Mouse (Mus musculus) CD8-positive naive resting alpha-beta T cell, adult 2 months (primary cell): ENCODE results near the gene Prelp.

ENCODE experiments used
- DNase-seq, 2 experiments: peaks; one replicate each; pipeline ENCODE4 v3.0.0; 2022; ENCODE audit warnings: low read depth in 2 of 2, low spot score in 2 of 2

Prelp gene

DNA sequence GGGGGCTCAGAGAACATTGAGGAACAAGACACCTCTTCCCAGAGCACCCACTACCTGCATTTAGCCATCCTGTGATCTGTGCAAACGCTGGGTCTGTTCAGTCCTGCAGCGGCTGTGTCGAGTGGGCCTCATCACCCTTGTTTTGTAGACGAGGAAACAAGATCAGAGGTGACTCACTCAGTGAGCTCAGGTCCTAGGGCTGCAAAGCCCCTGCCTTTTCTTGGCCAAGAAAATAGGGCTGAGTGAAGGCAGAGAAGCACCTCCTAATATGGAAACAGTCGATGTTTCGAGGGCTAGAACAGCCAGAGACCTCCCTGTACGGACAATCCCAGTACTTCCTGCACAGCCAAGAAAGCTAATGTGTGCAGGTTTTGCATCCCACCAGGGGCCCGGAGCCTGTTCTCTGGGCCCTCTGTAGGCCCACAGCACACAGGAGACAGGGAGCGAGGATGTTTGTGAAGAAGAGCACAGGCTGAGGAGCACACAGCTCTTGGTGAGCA, 22.1 kb downstream of the Prelp start:
- no peak for DNase-seq

DNA sequence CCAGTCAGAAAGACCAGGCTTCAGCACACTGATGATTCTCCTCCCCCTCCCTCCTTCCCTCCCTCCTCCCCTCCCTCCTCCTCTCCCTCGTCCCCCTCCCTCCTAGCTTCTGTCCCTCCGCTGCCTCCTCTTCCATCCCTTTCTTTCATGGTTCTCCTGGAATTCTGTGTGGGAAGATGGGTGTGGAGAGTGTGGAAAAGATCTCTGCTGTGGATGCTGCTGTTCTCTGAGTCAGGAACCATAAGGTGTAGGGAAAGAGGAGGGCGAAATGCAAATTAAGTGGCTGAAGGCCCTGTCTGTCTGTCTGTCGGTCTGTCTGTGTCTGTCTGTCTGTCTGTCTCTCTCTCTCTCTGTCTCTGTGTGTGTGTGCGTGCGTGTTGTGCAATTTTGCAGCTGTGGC, 23.9 kb downstream of the Prelp start:
- DNase-seq: no peak

DNA sequence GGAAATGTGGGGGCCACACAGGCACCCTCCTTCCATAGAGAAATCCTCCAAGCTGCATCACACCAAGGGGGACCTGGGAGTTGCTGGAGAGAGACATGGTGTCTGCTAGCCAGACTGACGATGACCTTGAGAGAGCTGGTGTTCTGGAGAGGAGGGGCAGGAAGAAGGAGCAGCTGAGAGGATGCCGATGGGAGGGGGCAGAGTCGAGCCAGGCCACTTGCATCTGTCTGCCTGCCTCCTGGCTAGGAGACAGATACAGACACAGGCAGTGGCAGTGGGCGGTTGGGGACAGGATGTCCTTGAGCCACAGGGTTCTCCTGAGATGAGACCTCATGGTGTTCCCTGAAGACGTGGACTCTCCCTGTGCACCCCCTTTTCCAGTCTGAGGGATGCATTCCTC, 29.7 kb downstream of the Prelp start:
- DNase-seq: no peak

- no peak for DNase-seq
These were observed 31.1 kb downstream of the Prelp start for GRCm38 (mm10) chr1:133889949-133890598.

DNA sequence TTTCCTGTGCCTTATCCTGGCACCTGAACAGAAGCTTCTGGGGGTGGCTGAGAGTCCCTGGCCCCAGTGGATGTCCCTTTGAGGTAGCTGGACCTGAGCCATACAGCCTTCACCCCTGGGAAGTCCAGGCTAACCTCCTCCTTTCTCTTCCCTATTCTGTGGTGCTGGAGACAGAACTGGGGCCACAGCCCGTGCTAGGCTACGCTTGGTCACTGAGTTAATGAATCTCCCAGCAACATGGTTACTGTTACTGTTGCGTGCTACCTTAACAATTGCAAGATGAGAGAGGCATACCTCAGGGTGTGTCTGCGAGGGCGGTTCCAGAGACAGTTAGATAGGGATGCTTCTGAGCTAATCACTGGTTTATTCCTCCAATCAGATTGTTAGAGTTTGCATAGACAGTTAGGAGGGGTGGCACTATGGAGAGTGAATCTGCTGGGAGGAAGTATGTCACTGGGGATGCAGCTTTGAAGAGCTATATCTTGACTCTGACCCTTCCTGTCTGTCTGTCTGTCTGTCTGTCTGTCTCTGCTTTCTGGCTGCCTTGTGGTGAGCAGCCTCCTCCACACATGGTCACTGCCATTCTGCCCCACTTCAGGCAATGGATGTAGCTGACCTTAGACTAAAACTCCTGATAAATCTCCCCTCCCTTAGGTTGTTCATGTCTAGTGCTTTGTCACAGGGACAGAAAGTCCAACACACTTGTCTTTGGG, 33.5 kb downstream of the Prelp start:
- DNase-seq: no peak

- no peak for DNase-seq
These were observed 34.2 kb downstream of the Prelp start for GRCm38 (mm10) chr1:133887044-133887443.

DNA sequence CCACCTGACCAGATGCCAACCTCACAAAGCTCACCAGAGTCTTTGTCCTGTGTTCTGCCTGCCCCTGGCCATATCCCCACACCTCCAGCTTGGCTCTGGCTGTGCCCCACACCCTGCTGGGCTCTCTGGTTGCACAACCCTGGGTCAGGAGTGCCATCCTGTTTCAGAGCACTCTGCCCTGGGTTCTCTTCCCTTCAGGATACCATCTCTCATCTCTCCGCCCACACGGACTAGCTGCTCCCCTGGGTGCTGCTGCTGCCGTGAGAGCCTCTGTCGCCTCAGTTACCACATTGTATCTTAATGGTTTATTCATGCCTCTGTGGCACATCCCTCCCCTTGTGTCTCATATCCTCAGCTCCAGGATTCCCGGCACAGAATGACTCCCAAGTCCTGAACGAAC, 34.8 kb downstream of the Prelp start:
- DNase-seq: no peak

- DNase-seq: no peak
These were observed 35.4 kb downstream of the Prelp start for GRCm38 (mm10) chr1:133885811-133886210.

DNA sequence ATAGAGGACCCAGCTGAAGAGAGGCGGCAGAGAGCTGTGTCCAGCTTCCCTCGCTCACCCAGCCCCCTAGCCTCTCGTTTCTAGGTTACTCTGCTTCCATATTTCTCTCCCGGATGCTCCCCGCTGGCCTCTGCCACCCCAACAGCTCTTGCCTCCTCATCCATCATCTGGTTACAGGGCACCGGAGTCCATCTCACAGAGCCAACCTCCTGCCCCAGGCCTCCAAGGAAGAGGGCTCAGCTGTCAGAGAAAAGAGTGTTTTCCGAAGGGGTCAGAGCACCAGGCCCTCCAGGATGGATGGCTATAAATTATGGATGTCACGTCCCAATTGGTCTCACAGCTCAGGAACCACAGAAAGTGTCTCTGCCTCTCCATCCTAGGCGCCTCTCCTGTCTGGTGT, 36.5 kb downstream of the Prelp start:
- no peak for DNase-seq

DNA sequence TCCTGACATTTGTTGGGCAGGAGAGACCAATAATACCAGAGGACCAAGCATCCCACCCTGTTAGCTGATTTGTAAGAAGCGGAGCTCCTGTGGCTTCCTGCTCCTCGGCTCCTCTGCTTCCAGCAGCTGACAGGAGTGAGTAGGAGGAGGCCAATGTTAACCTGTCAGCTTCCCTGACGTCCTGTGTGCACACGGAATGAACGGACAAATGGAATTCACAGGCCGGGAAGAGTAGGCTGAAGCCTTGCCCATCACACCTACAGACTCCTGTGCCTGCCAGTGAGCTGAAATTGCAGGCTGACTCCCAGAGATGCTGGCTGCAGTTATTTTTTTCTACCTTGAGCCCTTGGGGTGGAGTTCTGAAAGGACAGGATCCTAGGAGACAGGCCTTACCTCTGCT, 37.1 kb downstream of the Prelp start:
- DNase-seq: no peak

GRCm38 (mm10) chr1:133882283-133883217, 38.7 kb downstream of the Prelp start:
- no peak for DNase-seq

- no peak for DNase-seq
These were observed 39.4 kb downstream of the Prelp start for GRCm38 (mm10) chr1:133881813-133882212.

DNA sequence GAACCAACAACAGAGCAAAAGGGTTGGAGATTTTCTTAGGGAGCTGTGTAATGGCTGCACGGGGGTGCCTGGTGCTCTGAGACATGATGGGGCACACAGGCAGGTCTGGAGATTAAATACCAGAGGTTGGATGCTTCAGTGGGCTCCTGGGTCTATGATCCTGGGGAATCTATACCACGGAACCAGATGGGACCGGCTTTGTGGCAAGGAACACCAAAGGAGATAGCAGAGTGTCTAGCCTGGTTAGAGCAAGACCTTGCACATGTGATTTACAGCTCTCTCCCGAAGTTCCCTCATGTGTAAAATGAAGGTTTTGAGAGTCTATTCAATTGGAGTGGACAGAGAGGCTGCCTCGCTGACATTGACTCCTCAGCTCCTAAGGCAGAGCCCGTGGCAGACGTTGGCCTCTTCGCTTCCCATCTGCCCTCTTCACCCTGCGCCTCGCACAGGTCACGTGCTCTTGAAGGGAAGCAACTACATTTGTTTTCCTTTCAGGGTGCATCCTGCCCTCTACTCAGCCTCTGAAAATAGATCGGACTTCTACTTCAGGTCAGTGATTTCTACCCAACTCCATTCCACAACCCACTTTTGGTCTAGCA, 42.3 kb downstream of the Prelp start:
- DNase-seq: no peak

DNA sequence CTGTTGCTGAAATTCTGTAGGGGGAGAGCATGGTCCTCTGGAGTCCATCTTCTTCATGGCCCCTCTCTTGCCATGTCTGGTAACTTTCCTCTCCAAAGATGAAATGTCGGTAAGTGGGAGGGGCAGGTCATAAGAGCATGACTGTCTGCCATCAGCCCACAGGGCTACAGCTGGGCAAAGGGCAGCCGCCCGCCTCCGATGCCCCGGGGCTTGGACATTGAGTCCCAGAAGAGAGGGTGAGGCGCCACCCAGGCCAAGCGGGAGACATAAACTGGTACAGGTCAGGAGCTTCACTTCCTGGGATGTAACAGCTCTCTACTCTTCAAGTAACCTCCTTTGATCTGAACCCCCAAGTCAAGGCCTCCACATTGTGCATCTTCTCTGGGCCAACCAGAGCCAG, 44.3 kb downstream of the Prelp start:
- no peak for DNase-seq

DNA sequence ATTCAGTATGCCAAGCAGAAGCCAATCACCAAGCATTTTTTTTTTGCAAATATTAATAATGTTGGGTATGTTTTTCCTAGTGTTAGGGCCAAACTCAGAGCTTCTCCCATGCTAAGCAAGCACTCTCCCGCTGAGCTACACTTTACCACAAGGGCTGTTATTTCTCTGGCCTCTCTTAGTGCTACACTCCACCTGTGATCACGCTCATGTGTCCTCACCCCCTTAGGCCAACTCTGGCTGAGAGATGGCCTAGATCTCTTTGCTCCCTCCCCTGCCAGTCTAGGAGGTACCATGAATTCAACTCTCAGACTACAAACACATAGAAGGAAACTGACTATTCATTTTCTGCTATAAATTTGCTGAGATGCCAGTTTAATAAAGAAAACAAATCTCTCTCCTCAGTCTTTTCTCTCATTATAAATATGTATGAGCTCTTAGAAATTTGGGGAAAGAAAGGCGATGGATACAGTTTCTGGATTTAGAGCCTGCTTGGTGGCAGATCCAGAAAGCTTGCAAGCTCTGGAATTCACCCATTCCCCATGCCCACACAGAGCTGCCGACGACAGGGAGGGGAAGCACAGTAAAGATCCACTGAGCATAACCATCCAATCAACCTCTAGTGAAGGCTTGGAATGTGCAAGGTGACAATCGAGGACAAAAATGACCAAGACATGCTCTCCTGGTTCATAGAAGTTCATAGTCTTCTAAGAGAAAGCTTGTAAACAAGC, 48.0 kb downstream of the Prelp start:
- no peak for DNase-seq

GRCm38 (mm10) chr1:133871241-133871640, 50.0 kb downstream of the Prelp start:
- no peak for DNase-seq

DNA sequence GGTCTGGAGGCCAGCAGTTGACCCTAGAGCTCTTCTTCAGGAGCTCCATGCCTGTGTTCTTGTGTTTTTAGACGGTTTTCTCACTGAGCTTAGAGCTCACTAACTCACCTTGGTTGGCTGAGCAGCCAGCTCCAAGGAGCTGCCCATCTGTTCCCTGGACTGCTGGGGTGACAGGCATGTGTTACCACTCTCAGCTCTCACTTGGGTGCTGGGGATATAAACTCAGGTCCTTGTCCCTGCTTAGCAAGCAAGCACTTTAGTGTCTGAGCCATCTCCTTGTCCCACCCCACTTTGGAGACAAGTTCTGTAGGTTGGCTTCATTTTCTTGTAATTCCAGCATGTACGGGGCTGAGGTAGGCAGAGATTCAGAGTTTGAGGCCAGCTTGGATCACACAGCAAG, 52.0 kb downstream of the Prelp start:
- DNase-seq: no peak

DNA sequence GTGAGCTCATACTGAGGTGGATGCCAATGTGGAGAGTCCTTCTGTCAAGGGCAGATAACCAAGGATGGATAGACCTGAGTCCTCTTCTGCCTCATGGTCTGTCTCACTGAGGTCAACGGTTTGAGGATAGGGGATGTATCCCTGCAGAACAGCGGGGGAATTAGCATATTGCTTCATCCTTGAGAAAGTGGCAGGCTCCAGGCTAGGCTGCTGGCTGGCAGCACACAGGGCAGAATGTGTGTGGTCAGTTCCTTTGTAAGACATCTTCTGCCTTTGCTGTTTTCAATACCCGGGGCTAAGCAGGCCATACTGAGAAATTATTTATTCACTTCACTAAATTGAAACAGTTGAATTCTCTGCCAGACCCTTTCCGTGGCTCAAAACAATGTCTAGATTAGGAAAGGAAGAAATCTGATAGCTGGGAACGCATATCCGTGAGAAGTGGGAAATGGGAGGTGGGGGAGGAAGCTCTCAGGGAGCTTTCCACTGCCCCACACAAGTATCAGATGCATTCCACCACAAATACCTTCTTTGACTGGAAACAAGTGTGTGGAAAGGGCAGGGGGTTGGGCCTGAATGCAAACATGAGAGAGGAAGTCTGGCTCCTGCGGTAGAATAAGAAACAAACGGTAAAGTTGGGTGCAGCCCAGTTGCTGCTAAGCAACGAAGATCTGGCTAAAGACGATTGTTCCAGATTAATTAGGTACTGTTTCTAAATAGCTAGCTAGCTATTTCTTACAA, 57.8 kb downstream of the Prelp start:
- DNase-seq: no peak

DNA sequence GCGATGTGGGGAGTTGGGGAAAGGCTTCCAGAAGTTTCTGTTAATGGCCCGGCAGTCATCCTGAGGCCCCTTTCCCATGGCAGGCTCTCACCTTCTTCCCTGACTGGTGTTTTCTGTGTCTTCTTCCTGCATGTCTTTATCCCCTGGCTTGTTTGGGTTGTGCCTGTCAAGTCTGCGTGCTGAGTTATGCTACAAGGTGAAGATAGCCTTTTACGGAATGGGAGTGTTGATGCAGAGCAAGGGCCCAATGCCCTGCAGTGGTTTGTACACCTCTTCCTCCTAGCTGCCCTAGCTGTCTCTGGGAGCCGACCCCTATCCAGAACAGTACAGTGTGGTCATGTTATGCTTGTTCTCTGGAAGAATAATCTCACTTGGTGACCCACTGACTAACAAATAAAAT, 60.2 kb downstream of the Prelp start:
- DNase-seq: no peak
